Mouse (Mus musculus): Measurements from ENCODE around the gene Arhgap20.

Gene Arhgap20

GRCm38 (mm10) chr9:51799156-51799555, 34.0 kb downstream of the Arhgap20 start:
- DNase-seq (ENCODE audit: low spot score): no peak

- no peak for DNase-seq (ENCODE audit: low spot score)
Observed at GRCm38 (mm10) chr9:51807272-51807671, 42.1 kb downstream of the Arhgap20 start.

GRCm38 (mm10) chr9:51812931-51813330, 47.8 kb downstream of the Arhgap20 start:
- DNase-seq (ENCODE audit: low spot score): no peak

- no peak for DNase-seq (ENCODE audit: low spot score)
Observed at GRCm38 (mm10) chr9:51824516-51824915, 59.4 kb downstream of the Arhgap20 start.

- DNase-seq (ENCODE audit: low spot score): no peak
Observed at GRCm38 (mm10) chr9:51831596-51831995, 66.5 kb downstream of the Arhgap20 start.

GRCm38 (mm10) chr9:51832368-51832767, 67.2 kb downstream of the Arhgap20 start:
- no peak for DNase-seq (ENCODE audit: low spot score)

- DNase-seq (ENCODE audit: low spot score): no peak
Observed at GRCm38 (mm10) chr9:51837716-51838115, 72.6 kb downstream of the Arhgap20 start.

GRCm38 (mm10) chr9:51843216-51843615, 78.1 kb downstream of the Arhgap20 start:
- no peak for DNase-seq (ENCODE audit: low spot score)

- DNase-seq (ENCODE audit: low spot score): no peak
Observed at GRCm38 (mm10) chr9:51845796-51846195, 80.7 kb downstream of the Arhgap20 start.

GRCm38 (mm10) chr9:51853772-51854171, 88.6 kb downstream of the Arhgap20 start:
- DNase-seq (ENCODE audit: low spot score): no peak

GRCm38 (mm10) chr9:51864273-51864672, 99.1 kb downstream of the Arhgap20 start:
- DNase-seq (ENCODE audit: low spot score): no peak

- no peak for DNase-seq (ENCODE audit: low spot score)
Observed at GRCm38 (mm10) chr9:51866634-51867033, 101.5 kb downstream of the Arhgap20 start.

GRCm38 (mm10) chr9:51869056-51869455, 103.9 kb downstream of the Arhgap20 start:
- no peak for DNase-seq (ENCODE audit: low spot score)

GRCm38 (mm10) chr9:51874348-51874747, 109.2 kb downstream of the Arhgap20 start:
- no peak for DNase-seq (ENCODE audit: low spot score)

- DNase-seq (ENCODE audit: low spot score): no peak
Observed at GRCm38 (mm10) chr9:51875531-51875930, 110.4 kb downstream of the Arhgap20 start.

GRCm38 (mm10) chr9:51881386-51881785, 116.2 kb downstream of the Arhgap20 start:
- no peak for DNase-seq (ENCODE audit: low spot score)

- DNase-seq (ENCODE audit: low spot score): no peak
Observed at GRCm38 (mm10) chr9:51881881-51882280, 116.7 kb downstream of the Arhgap20 start.

- DNase-seq (ENCODE audit: low spot score): no peak
Observed at GRCm38 (mm10) chr9:51883319-51883718, 118.2 kb downstream of the Arhgap20 start.

- DNase-seq (ENCODE audit: low spot score): no peak
Observed at GRCm38 (mm10) chr9:51892921-51893320, 127.8 kb downstream of the Arhgap20 start.
